Mouse (Mus musculus) hindbrain, embryonic 13.5 days (tissue): ENCODE results near the gene Il23a. TPM values are rescaled to one million over a fixed set of nuclear protein-coding genes. Genes with fewer than 3 reads are reported as not detected.
"Not testable (repeated sequence)": the region's sequence is repeated elsewhere in the genome, so short reads cannot be mapped to it uniquely, and the experiment has no call there.

ENCODE experiments used
- ATAC-seq: fragments of 200-750 bp; cut with Nextera tagmentation; 2 replicates; pipeline ENCODE4 v1.8.0; 2017; ENCODE audit warnings: moderate TSS enrichment; ENCODE audit not compliant: low FRiP score
- H3K27ac ChIP-seq: fragments of 300-500 bp; sonication (generic); 2 replicates; pipeline ENCODE4 v1.5.1; 2015; ENCODE audit warnings: inconsistent platforms, mild to moderate bottlenecking, moderate library complexity
- H3K27me3 ChIP-seq: fragments of 300-500 bp; sonication (generic); 2 replicates; pipeline ENCODE4 v1.6.1; 2015; ENCODE audit warnings: mild to moderate bottlenecking, inconsistent platforms
- H3K36me3 ChIP-seq: fragments of 300-500 bp; sonication (generic); 2 replicates; pipeline ENCODE4 v1.6.1; 2015; ENCODE audit warnings: mild to moderate bottlenecking, inconsistent platforms
- H3K4me1 ChIP-seq: fragments of 300-500 bp; sonication (generic); replicated peaks from 2 replicates; pipeline ENCODE4 v1.6.1; 2015; ENCODE audit warnings: inconsistent platforms
- H3K4me2 ChIP-seq: fragments of 300-500 bp; sonication (generic); 2 replicates; pipeline ENCODE4 v1.6.1; 2015; ENCODE audit warnings: inconsistent platforms, mild to moderate bottlenecking, moderate library complexity
- H3K4me3 ChIP-seq: fragments of 300-500 bp; sonication (generic); 2 replicates; pipeline ENCODE4 v1.5.1; 2015; ENCODE audit warnings: mild to moderate bottlenecking, inconsistent platforms
- H3K9ac ChIP-seq: fragments of 300-500 bp; sonication (generic); 2 replicates; pipeline ENCODE4 v1.6.1; 2015; ENCODE audit warnings: mild to moderate bottlenecking, inconsistent platforms
- H3K9me3 ChIP-seq: fragments of 300-500 bp; sonication (generic); 2 replicates; pipeline ENCODE4 v1.6.1; 2016; ENCODE audit warnings: inconsistent platforms
- WGBS: fragments of 180-500 bp; shearing (Covaris S2); methylation state at CpG from one replicate; pipeline ENCODE4 v1.1.7; 2015; 5-methylcytosine and 5-hydroxymethylcytosine counted together
- polyA plus RNA-seq: library from polyadenylated mRNA; unstranded; fragments of >200 nt; fragmentation: Nextera tagmentation; extraction: Ambion mirVana; gene quantifications from 2 replicates; pipeline ENCODE4 v1.2.1, GENCODE M21; 2015

The Il23a gene
- polyA plus RNA-seq, 1 experiment from 2014 or later, result 0.10 TPM

- Histone ChIP-seq H3K36me3 (peaks cover 6% of the 10 kb centered on the region; the same call in 1 of the 2 replicates), H3K27me3 (no peaks in the 10 kb centered on the region), H3K27ac (peak overlapping the region; percentile 97), H3K9ac (peak overlapping the region; percentile 78), H3K4me3 (peak overlapping the region; percentile 55), H3K4me2 (peak overlapping the region; percentile 62), H3K4me1 (peaks cover 19% of the 10 kb centered on the region), H3K9me3 (no peaks in the 10 kb centered on the region)
- 0% methylated on average over 9 of the region's 9 CpGs for WGBS
- peak; percentile 49 for ATAC-seq
Observed at GRCm38 (mm10) chr10:128302785-128303125, 4.2 kb upstream of the Il23a start.

DNA sequence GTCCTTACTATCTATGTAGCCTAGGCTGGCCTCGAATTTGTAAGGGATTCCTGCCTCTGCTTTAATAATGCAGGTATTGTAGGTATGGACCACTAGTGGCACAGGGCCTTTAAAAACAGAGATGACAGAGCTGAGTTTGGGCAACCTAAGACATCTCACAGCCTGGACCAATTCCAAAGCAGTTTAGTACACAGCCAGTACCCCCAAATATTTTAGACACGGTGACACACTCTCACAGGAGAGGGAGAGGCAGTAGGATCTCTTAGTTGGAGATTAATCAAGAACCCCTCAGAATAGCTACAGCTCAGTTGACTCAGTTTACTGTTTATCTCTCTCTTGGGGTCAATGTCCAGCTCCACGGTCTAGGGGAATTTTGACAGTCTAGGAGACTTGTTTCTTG lies 3.8 kb upstream of the Il23a start:
- Histone ChIP-seq H3K27ac (peak overlapping the region; percentile 97), H3K9me3 (no peaks in the 10 kb centered on the region), H3K4me3 (peak overlapping the region; percentile 55), H3K36me3 (peaks cover 6% of the 10 kb centered on the region; the same call in 1 of the 2 replicates), H3K4me2 (peak overlapping the region; percentile 62), H3K9ac (peak overlapping the region; percentile 78), H3K27me3 (no peaks in the 10 kb centered on the region), H3K4me1 (peaks cover 20% of the 10 kb centered on the region)
- WGBS, result 41% methylated on average over 3 of the region's 3 CpGs
- ATAC-seq, result no peak

- peaks cover 3% of the 10 kb centered on the region; the same call in 1 of the 2 replicates for H3K36me3 ChIP-seq
- no peak overlapping the region for H3K4me2 ChIP-seq
- H3K4me3 ChIP-seq, result no peak overlapping the region
- 81% methylated on average over 6 of the region's 6 CpGs for WGBS
- H3K9ac ChIP-seq, result no peak overlapping the region; the same call in 1 of the 2 replicates
- no peak overlapping the region for H3K27ac ChIP-seq
- no peaks in the 10 kb centered on the region for H3K27me3 ChIP-seq
- ATAC-seq, result no peak
- peaks cover 20% of the 10 kb centered on the region for H3K4me1 ChIP-seq
- no peaks in the 10 kb centered on the region for H3K9me3 ChIP-seq
Observed at GRCm38 (mm10) chr10:128298243-128298642, 309 bp downstream of the Il23a start.

- no peak for ATAC-seq
- H3K27ac ChIP-seq, result no peak overlapping the region
- H3K9ac ChIP-seq, result no peak overlapping the region; the same call in 1 of the 2 replicates
- WGBS, result 74% methylated on average over 11 of the region's 11 CpGs
- H3K4me3 ChIP-seq, result no peak overlapping the region
- H3K4me1 ChIP-seq, result peaks cover 20% of the 10 kb centered on the region
- no peak overlapping the region for H3K4me2 ChIP-seq
- peaks cover 7% of the 10 kb centered on the region for H3K36me3 ChIP-seq
- no peaks in the 10 kb centered on the region for H3K27me3 ChIP-seq
- H3K9me3 ChIP-seq, result no peaks in the 10 kb centered on the region
Observed at GRCm38 (mm10) chr10:128297622-128298021, 930 bp downstream of the Il23a start.

DNA sequence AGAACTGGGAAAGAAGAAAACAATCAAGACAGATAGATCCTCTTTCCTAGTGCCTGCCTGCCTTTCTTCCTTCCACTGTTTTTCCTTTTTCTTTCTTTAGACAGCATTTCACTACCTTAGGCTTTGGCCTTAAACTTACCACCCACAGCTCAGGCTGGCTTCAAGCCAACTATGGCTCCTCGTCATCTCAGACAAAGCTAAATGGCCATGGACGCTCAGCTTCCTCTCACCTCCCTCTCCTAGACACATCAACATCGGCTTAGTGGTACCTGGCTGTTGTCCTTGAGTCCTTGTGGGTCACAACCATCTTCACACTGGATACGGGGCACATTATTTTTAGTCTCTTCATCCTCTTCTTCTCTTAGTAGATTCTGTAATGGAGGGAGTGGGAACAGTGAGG lies 1.3 kb downstream of the Il23a start:
- Histone ChIP-seq H3K36me3 (peaks cover 11% of the 10 kb centered on the region), H3K4me3 (no peak overlapping the region), H3K27ac (no peak overlapping the region), H3K9ac (no peak overlapping the region), H3K4me2 (no peak overlapping the region), H3K27me3 (no peaks in the 10 kb centered on the region), H3K4me1 (peaks cover 16% of the 10 kb centered on the region), H3K9me3 (no peaks in the 10 kb centered on the region)
- 78% methylated on average over 4 of the region's 4 CpGs for WGBS
- ATAC-seq, result no peak

DNA sequence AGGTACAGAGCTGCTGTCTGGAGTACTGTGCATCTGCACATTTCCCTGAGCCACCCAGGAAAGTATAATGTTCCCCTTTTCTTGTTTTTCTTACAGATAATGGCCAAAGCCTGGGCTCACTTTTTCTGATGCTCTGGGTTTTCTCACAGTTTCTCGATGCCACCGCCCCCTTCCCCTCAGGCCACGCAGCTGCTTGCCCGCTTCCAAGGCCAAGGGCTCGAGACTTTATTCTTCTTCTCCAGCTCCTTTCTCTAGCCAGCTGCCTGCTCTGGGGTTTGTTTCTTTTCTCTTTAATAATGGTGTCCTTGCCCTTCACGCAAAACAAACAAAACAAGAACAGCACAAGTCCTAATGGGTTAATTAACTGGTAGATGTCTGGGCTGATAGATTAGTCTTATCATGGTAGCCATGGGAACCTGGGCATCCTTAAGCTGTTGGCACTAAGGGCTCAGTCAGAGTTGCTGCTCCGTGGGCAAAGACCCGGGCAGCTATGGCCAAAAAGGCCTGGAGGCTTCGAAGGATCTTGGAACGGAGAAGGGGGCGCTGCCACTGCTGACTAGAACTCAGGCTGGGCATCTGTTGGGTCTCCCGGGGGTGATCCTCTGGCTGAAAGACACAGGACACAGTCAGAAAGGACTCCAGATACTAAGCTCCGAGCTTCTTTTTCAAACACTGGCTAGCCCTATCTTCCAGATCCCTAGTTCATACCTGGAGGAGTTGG lies 2.0 kb downstream of the Il23a start:
- Histone ChIP-seq H3K4me2 (no peak overlapping the region), H3K9ac (0 out of 2 replicates have a peak overlapping the region, but pooled peaks have one; percentile 2), H3K9me3 (no peaks in the 10 kb centered on the region), H3K27ac (no peak overlapping the region), H3K4me1 (peaks cover 13% of the 10 kb centered on the region), H3K4me3 (no peak overlapping the region), H3K27me3 (no peaks in the 10 kb centered on the region), H3K36me3 (peaks cover 18% of the 10 kb centered on the region)
- ATAC-seq, result no peak
- 63% methylated on average over 13 of the region's 13 CpGs for WGBS

DNA sequence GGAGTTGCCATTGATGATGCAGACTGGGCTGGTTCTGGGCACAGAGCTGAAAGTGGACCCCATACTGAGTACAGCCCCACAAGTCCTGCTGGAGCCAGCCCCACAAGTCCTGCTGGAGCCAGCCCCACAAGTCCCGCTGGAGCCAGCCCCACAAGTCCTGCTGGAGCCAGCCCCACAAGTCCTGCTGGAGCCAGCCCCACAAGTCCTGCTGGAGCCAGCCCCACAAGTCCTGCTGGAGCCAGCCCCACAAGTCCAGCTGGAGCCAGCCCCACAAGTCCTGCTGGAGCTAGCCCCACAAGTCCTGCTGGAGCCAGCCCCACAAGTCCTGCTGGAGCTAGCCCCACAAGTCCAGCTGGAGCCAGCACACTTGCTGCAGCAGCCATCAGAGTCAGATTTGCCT lies 8.0 kb downstream of the Il23a start:
- H3K36me3 ChIP-seq, result peaks cover 67% of the 10 kb centered on the region
- ATAC-seq, H3K9me3 ChIP-seq, H3K4me1 ChIP-seq, H3K4me3 ChIP-seq, H3K27me3 ChIP-seq, H3K9ac ChIP-seq, H3K27ac ChIP-seq, H3K4me2 ChIP-seq: not testable (repeated sequence)
- 69% methylated on average over 1 of the region's 1 CpGs for WGBS

- no peaks in the 10 kb centered on the region for H3K9me3 ChIP-seq
- WGBS, result 67% methylated on average over 31 of the region's 31 CpGs
- no peak overlapping the region for H3K4me3 ChIP-seq
- no peak overlapping the region for H3K9ac ChIP-seq
- no peak for ATAC-seq
- H3K4me2 ChIP-seq, result no peak overlapping the region
- no peaks in the 10 kb centered on the region for H3K4me1 ChIP-seq
- H3K27me3 ChIP-seq, result no peaks in the 10 kb centered on the region
- H3K27ac ChIP-seq, result no peak overlapping the region
- peaks cover 93% of the 10 kb centered on the region for H3K36me3 ChIP-seq
Observed at GRCm38 (mm10) chr10:128283604-128284579, 14.7 kb downstream of the Il23a start.

DNA sequence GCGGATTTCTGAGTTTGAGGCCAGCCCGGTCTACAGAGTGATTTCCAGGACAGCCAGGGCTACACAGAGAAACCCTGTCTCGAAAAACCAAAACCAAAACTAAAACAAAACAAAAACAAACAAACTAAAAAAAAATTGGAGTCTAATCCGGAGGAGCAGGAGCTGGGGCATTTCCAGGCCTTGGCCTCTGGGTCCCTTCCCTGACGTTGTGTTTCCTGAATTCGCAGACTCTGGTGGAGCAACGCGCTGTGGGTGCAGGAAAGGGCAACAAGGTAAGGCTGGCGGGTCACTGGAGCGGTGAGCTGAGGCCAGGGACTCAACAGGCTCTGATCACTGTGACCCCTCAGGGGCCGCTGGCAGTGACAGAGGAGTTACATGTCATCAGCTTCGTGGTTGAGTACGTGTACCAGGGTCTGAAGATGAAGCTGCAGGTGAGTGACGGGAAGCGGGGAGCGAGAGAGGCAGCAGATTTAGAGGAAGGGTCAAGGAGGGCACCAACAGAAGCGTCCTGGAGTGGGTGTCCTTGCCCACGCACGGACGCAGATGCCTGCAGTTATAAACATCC lies 15.6 kb downstream of the Il23a start:
- 92% methylated on average over 20 of the region's 20 CpGs for WGBS
- Histone ChIP-seq H3K4me3 (no peak overlapping the region), H3K9me3 (no peaks in the 10 kb centered on the region), H3K4me1 (no peaks in the 10 kb centered on the region), H3K27me3 (no peaks in the 10 kb centered on the region), H3K27ac (no peak overlapping the region), H3K9ac (no peak overlapping the region), H3K4me2 (no peak overlapping the region), H3K36me3 (peaks cover 95% of the 10 kb centered on the region)
- ATAC-seq, result no peak

- no peak overlapping the region for H3K9ac ChIP-seq
- H3K27ac ChIP-seq, result no peak overlapping the region
- no peak overlapping the region for H3K4me3 ChIP-seq
- ATAC-seq, result no peak
- H3K36me3 ChIP-seq, result peaks cover 94% of the 10 kb centered on the region
- no peaks in the 10 kb centered on the region for H3K4me1 ChIP-seq
- 96% methylated on average over 14 of the region's 14 CpGs for WGBS
- H3K4me2 ChIP-seq, result no peak overlapping the region
- H3K9me3 ChIP-seq, result no peaks in the 10 kb centered on the region
- H3K27me3 ChIP-seq, result no peaks in the 10 kb centered on the region
Observed at GRCm38 (mm10) chr10:128281682-128282081, 16.9 kb downstream of the Il23a start.

DNA sequence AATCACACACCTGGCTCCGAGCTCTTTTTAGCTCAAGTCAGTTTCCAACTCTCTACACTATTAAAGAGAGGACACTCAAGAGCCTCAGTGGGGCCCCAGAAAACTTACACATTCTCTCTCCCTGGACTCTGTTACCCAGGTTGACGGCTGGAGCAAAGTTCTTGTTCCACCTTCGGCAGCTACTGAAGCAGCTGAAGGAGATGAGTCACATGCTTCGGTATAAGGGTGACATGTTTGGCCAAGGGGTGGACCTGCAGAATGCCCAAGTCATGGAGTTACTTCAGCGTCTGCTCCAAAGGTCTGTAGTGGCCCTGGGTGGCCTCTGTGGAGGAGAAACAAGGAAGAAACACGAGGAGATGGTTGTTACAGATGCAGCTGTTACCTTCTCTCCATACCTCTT lies 17.6 kb downstream of the Il23a start:
- Histone ChIP-seq H3K27ac (no peak overlapping the region), H3K4me1 (no peaks in the 10 kb centered on the region), H3K36me3 (peaks cover 91% of the 10 kb centered on the region), H3K9me3 (no peaks in the 10 kb centered on the region), H3K4me3 (no peak overlapping the region), H3K4me2 (no peak overlapping the region), H3K9ac (no peak overlapping the region), H3K27me3 (no peaks in the 10 kb centered on the region)
- 91% methylated on average over 6 of the region's 6 CpGs for WGBS
- ATAC-seq, result no peak

GRCm38 (mm10) chr10:128278158-128278557 lies 20.4 kb downstream of the Il23a start:
- H3K4me3 ChIP-seq, result no peak overlapping the region
- H3K9ac ChIP-seq, result no peak overlapping the region
- ATAC-seq, result no peak
- H3K36me3 ChIP-seq, result peaks cover 66% of the 10 kb centered on the region
- H3K9me3 ChIP-seq, result no peaks in the 10 kb centered on the region
- H3K4me2 ChIP-seq, result no peak overlapping the region
- no peak overlapping the region for H3K27ac ChIP-seq
- H3K4me1 ChIP-seq, result no peaks in the 10 kb centered on the region
- H3K27me3 ChIP-seq, result no peaks in the 10 kb centered on the region
- WGBS, result 66% methylated on average over 6 of the region's 6 CpGs
